ENCODE assay signal across 35 mouse cellular contexts in the genomic region with DNA sequence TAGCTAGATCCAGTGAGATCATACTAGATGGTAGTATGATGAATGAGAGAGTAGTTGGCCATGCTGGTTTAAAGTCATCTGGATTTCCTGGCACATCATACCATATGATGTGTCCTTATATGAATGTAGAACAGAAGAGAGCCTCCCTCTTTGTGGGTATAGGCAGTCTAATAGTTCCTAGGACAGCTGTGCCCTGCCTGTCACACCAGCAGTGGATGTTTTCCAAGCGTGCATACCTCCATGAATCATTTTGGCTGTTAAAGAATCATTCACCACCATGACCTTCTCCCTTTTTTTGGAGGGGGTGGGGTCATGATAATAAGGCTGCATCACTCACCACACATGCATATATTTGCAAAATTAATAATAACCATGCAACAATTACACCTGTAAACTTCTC. TPM values are rescaled to one million over a fixed set of nuclear protein-coding genes. Genes with fewer than 3 reads are reported as not detected.
"Had no signal": no experiment of that assay in that cellular context is flagged by ENCODE, and none has a peak within 500 bp of the region (broad histone marks: within the 10 kb centered on the region; RNA-seq: fewer than 3 reads in every experiment).

No protein-coding gene starts in this region.

- DNase-seq: left cerebral cortex, postnatal 4 days; liver; liver, embryonic 13.5 days; liver, postnatal 0 days; lung, adult 18-20 months; lung, adult 2 months; lung, embryonic 14.5 days; lung, postnatal 10 days; lung, postnatal 14 days; lung, postnatal 36 days; lung, postnatal 4 days; midbrain, embryonic 14.5 days had no signal

- H3K27me3 ChIP-seq: limb, embryonic 13.5 days; liver, embryonic 12.5 days; liver, embryonic 13.5 days; liver, embryonic 15.5 days; megakaryocyte, embryonic 14.5 days; midbrain, embryonic 12.5 days; midbrain, embryonic 15.5 days had no signal

- H3K4me3 ChIP-seq: limb, embryonic 10.5 days; limb, embryonic 12.5 days; limb, embryonic 13.5 days; limb, embryonic 15.5 days; liver, embryonic 12.5 days; liver, embryonic 13.5 days; liver, embryonic 15.5 days; lung, embryonic 15.5 days; megakaryocyte, embryonic 14.5 days; midbrain, embryonic 10.5 days; midbrain, embryonic 12.5 days; midbrain, embryonic 13.5 days; midbrain, embryonic 15.5 days had no signal

- H3K4me2 ChIP-seq: limb, embryonic 12.5 days; limb, embryonic 13.5 days; limb, embryonic 15.5 days; liver, embryonic 11.5 days; liver, embryonic 12.5 days; liver, embryonic 13.5 days; liver, embryonic 15.5 days; lung, embryonic 14.5 days; lung, embryonic 15.5 days; midbrain, embryonic 11.5 days; midbrain, embryonic 12.5 days; midbrain, embryonic 13.5 days; midbrain, embryonic 15.5 days had no signal

- H3K36me3 ChIP-seq: limb, embryonic 10.5 days; limb, embryonic 12.5 days; limb, embryonic 13.5 days; limb, embryonic 15.5 days; liver, embryonic 12.5 days; liver, embryonic 13.5 days; liver, embryonic 15.5 days; lung, embryonic 15.5 days; midbrain, embryonic 10.5 days; midbrain, embryonic 12.5 days; midbrain, embryonic 13.5 days; midbrain, embryonic 15.5 days had no signal

RNA-seq across cellular contexts. Expression of a gene that starts 35.4 kb away (rescaled TPM):
- total RNA-seq: left cerebral cortex, adult 8-10 months; left cerebral cortex, postnatal 10 days; left cerebral cortex, postnatal 14 days; left cerebral cortex, postnatal 36 days; left cerebral cortex, postnatal 4 days; megakaryocyte, adult 5-6 weeks; megakaryocyte-erythroid progenitor cell, adult 5-6 weeks; monocyte, adult 5-6 weeks had no signal
- polyA plus RNA-seq: liver, adult 2 months; macrophage had no signal
